Mouse (Mus musculus) E14TG2a.4 (cell line): Measurements from ENCODE around the gene Gm35549.

Experiments used
- CTCF ChIP-seq: conservative IDR thresholded peaks from 2 replicates; pipeline ENCODE4 v1.5.1; 2014; ENCODE audit warnings: low read length
- POU5F1 ChIP-seq: IDR thresholded peaks from 2 replicates; pipeline ENCODE4 v1.6.1; 2014; ENCODE audit warnings: low read length, borderline replicate concordance

DNA sequence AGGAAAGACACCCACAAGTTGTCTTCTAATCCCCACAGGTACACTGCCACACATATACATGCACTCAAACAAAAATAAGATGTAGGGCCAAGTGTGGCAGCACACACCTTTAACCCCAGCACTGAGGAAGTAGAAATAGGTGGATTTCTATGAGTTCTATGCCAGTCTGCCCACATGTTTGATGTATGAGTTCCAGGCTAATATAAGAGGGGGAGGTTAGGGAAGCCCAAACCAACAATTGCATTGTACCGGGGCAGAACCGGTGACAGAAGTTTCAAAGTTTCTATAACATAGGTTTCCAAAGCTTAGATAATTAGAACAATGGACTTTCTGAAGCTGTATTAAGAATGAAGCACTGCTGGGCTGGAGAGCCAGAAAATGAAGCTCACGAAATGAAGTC is 21.0 kb upstream of the Gm35549 start:
- no peak for TF ChIP-seq CTCF
- TF ChIP-seq POU5F1, result no peak
